Mouse (Mus musculus): ENCODE data around the gene Taf6l.

DNA sequence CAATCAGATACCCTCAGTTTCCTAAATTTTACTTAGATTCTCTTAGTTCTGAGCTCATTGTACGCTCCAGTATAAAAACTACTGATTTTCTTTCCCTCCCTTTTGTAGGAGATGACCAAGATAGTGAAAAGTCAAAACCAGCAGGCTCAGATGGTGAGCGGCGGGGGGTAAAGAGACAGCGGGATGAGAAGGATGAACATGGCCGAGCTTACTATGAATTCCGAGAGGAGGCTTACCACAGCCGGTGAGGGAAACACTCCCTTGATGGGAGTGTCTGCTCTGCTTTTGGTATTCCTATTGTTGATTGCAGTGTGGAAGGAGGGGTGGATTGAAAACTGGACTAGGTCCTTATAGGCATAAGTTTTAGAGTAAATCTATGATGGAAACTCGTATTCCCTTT, 36.5 kb upstream of the Taf6l start:
- TF ChIP-seq CTCF (IDR thresholded peaks at IDR 0.05; ENCODE audit: low read depth, low read length) (no peak), GATA1 (IDR thresholded peaks at IDR 0.05; ENCODE audit: borderline replicate concordance, low read length) (no peak), POLR2AphosphoS5 (IDR thresholded peaks at IDR 0.05; ENCODE audit: insufficient replicate concordance, low read depth, low read length) (no peak)

Data from G1E (cell line).